Mouse (Mus musculus) WW6 (cell line): ENCODE measurements around the gene Hydin.
A peak's percentile ranks its signal among the peaks of the same experiment; 100 is the strongest.

Source experiments
- DNase-seq: peaks from one replicate; pipeline ENCODE4 v3.0.0-alpha.2; 2013; ENCODE audit warnings: low read depth, low spot score

The Hydin gene

GRCm38 (mm10) chr8:110440528-110440927 is 173.8 kb downstream of the Hydin start:
- DNase-seq, result no peak

GRCm38 (mm10) chr8:110444276-110444675 is 177.5 kb downstream of the Hydin start:
- no peak for DNase-seq

GRCm38 (mm10) chr8:110450463-110450862 is 183.7 kb downstream of the Hydin start:
- no peak for DNase-seq

- DNase-seq, result no peak
Measured at GRCm38 (mm10) chr8:110454466-110454865, 187.7 kb downstream of the Hydin start.

GRCm38 (mm10) chr8:110457424-110457823 is 190.6 kb downstream of the Hydin start:
- DNase-seq, result no peak

GRCm38 (mm10) chr8:110462627-110463208 is 195.9 kb downstream of the Hydin start:
- no peak for DNase-seq

- DNase-seq, result no peak
Measured at GRCm38 (mm10) chr8:110463773-110464460, 197.1 kb downstream of the Hydin start.

GRCm38 (mm10) chr8:110465606-110466005 is 198.8 kb downstream of the Hydin start:
- no peak for DNase-seq

- no peak for DNase-seq
Measured at GRCm38 (mm10) chr8:110477256-110477655, 210.5 kb downstream of the Hydin start.

GRCm38 (mm10) chr8:110478576-110478975 is 211.8 kb downstream of the Hydin start:
- DNase-seq, result no peak

- peak; percentile 31 for DNase-seq
Measured at GRCm38 (mm10) chr8:110479401-110479800, 212.6 kb downstream of the Hydin start.

- no peak for DNase-seq
Measured at GRCm38 (mm10) chr8:110482275-110482674, 215.5 kb downstream of the Hydin start.

- no peak for DNase-seq
Measured at GRCm38 (mm10) chr8:110485234-110485633, 218.5 kb downstream of the Hydin start.

- DNase-seq, result no peak
Measured at GRCm38 (mm10) chr8:110486020-110486419, 219.2 kb downstream of the Hydin start.

- DNase-seq, result no peak
Measured at GRCm38 (mm10) chr8:110487644-110488043, 220.9 kb downstream of the Hydin start.

- no peak for DNase-seq
Measured at GRCm38 (mm10) chr8:110489344-110489743, 222.6 kb downstream of the Hydin start.

GRCm38 (mm10) chr8:110491118-110491517 is 224.3 kb downstream of the Hydin start:
- no peak for DNase-seq

- DNase-seq, result no peak
Measured at GRCm38 (mm10) chr8:110496286-110496685, 229.5 kb downstream of the Hydin start.

- peak; percentile 81 for DNase-seq
Measured at GRCm38 (mm10) chr8:110500253-110500652, 233.5 kb downstream of the Hydin start.

GRCm38 (mm10) chr8:110500661-110501060 is 233.9 kb downstream of the Hydin start:
- no peak for DNase-seq

- DNase-seq, result no peak
Measured at GRCm38 (mm10) chr8:110501330-110501729, 234.6 kb downstream of the Hydin start.

GRCm38 (mm10) chr8:110502880-110503279 is 236.1 kb downstream of the Hydin start:
- DNase-seq, result no peak

- no peak for DNase-seq
Measured at GRCm38 (mm10) chr8:110508766-110509165, 242.0 kb downstream of the Hydin start.
